Mouse (Mus musculus) ES-Bruce4 (cell line): ENCODE measurements around the gene Fuk.

ENCODE experiments used
- CTCF ChIP-seq: IDR thresholded peaks from one replicate; pipeline ENCODE4 v1.8.1; 2011; ENCODE audit warnings: low read depth, low read length
- POLR2A ChIP-seq: IDR thresholded peaks from one replicate; pipeline ENCODE4 v1.8.1; 2011; ENCODE audit warnings: low read length; ENCODE audit not compliant: insufficient read depth

GRCm38 (mm10) chr8:110847171-110847549 is 55.1 kb downstream of the Fuk start:
- TF ChIP-seq POLR2A (no peak), CTCF (no peak)
